In the genomic region with DNA sequence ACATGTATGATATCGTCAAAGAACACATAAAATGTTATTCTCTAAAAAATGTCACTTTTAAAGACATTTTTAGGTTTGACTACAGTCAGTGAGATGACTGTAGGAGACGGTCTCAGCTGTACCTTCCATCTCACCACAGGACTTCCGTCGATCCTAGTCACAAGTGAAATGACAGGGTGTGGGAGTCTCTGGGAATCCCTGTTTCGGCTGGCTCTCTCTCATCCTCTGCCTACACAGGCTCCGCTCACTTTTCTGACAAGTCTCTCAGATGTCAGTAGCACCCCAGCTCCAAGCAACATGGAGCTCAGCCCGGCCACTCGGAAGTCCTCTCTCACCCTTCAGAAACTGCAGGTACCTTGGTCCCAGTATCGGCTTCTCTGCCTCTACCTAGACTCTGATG, we compare ENCODE assay signal across 8 mouse cellular contexts.
"Had no signal": no experiment of that assay in that cellular context is flagged by ENCODE, and none has a peak within 500 bp of the region (broad histone marks: within the 10 kb centered on the region; RNA-seq: fewer than 3 reads in every experiment).

No protein-coding gene starts in this region.

- ATAC-seq: midbrain, embryonic 15.5 days; midbrain, embryonic 16.5 days had no signal

- DNase-seq: left cerebral cortex, postnatal 4 days; liver; lung, embryonic 14.5 days; lung, postnatal 14 days; lung, postnatal 36 days; midbrain, embryonic 14.5 days had no signal
